Mouse (Mus musculus) retina, postnatal 1 day (tissue): ENCODE results near the gene Dlg4.
"Not testable (repeated sequence)": the region's sequence is repeated elsewhere in the genome, so short reads cannot be mapped to it uniquely, and the experiment has no call there.

Experiments used
- DNase-seq: peaks from one replicate; pipeline ENCODE4 v3.0.0-alpha.2; 2012

Gene Dlg4

GRCm38 (mm10) chr11:69997070-69997509 is 19.7 kb upstream of the Dlg4 start:
- DNase-seq, result peak; percentile 90

GRCm38 (mm10) chr11:69998567-69999491 is 17.9 kb upstream of the Dlg4 start:
- no peak for DNase-seq

DNA sequence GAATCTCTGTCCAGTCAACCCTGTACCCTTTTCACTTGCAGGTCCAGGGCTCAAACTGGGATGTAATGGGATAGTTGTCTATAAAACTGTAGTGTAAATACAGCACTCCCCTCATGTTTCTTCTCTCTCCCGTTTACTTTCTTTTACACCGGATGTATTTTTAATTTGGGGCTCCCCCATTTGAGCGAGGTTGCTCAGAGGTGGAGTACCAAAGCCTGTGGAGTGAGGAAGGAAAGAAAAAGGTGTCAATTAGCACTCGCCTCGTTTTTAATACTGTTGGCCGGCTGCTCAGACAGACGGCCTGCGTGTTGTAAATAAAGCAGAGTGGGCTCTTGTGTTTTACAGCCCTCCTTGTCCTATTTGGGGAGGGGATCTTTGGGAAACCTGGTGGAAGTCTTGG is 17.1 kb upstream of the Dlg4 start:
- DNase-seq, result no peak

DNA sequence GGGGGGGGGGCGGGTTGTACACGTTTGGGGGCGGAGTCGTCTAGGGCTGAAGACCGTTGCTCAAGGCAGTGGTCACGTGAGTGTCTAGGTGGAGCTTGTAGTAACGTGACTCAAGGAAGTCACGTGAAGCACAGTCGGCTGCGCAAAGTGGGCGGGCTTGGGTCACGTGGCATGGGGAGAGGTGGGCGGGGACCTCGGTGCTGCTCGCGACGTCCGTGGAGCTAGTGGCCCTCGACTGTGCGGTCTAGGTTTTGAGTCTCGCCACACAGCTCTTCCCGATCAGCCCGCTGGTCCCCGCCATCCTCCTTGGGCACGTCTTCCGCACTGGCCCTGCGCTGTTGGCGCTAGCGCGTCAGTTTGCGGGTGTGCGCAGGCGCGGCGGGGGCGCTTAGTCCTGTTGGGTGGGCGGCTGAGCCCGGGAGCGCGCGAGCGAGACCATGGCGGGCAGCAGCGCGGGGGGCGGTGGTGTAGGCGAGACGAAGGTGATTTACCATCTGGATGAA is 16.3 kb upstream of the Dlg4 start, which contains the start of gene Dvl2:
Dvl2 (plus strand) TSS at position 200 of the 503 bp plus-strand sequence.
- peak; percentile 97 for DNase-seq

- no peak for DNase-seq
Measured at GRCm38 (mm10) chr11:70001159-70001558, 15.6 kb upstream of the Dlg4 start.

GRCm38 (mm10) chr11:70001865-70002264 is 14.9 kb upstream of the Dlg4 start:
- DNase-seq, result peak; percentile 75

- no peak for DNase-seq
Measured at GRCm38 (mm10) chr11:70002471-70002870, 14.3 kb upstream of the Dlg4 start.

GRCm38 (mm10) chr11:70005521-70005920 is 11.2 kb upstream of the Dlg4 start:
- DNase-seq, result peak; percentile 52

DNA sequence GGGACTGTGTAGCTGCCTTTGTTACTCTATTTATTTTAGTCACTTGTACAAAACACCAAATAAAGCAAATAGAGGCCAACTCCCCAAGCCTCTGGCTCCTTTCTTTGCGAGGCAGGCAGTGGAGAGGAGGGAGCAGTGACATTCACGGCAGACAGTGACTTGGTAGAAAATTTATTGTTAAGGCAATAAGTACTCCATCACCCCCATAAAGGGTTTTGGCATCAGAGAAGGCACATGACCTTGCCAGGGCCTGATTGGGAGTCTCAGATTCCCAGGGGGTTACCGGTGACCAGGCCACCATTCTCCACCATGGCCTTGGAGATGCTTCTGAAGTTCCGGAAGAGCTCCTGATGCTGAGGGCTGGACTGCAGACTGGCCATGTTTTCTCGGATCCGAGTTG is 6.7 kb upstream of the Dlg4 start:
- DNase-seq, result no peak

DNA sequence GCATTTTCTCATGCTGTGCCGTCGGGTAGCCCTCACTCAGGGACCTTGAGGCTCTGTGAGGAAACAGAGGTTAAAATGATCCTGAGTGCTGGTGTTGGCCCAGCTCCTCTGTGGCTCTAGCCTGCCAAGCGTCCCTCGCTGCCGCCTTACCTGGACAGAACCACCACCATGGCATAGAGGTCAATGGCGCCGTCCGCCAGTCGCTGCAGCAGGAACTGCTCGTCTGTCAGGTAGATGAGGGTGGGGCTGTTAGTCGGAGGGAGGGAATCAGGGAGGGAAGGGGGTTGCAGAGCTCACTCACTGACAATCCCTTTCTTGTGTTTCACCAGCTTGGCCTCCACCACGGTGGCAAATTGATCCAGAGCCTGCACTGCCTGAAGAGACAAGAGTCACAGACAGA is 6.2 kb upstream of the Dlg4 start:
- DNase-seq, result no peak

DNA sequence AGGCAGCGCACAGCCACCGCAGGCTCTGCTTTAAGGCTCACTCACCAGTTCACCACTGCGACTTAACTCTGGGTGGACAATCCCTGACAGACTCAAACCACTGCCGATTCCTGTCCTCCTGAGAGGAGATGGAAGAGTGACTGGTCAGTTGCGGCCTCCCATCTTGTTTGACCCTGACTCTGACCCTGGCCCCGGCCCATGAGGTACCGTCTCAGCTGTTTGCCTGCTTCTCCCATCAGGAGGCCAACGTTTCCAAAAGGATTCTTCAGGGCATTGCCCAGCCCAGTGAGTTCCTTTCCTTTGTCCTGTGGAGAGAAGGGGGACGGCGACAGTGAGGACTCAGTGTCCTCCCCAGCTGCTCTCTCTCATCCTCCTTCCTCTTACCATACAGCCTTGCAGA is 5.8 kb upstream of the Dlg4 start:
- no peak for DNase-seq

DNA sequence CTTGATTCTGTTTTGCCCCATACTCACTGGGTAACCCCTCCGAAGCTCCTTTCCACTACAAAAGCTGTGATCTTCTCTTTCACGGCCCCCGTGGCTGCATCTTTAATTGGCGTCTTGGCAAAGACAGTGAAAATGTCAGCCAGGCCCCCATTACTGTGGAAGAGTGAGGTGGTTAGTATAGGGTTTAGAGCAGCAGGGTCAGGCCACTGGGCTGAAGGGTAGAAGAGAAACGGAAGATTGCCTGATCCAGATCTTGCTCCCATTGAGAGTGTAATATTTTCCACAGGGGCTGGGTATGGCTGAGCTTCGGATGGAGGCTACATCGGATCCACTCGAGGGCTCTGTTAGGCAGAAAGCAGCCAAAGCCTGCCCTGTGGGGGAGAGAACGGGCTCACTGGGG is 3.8 kb upstream of the Dlg4 start:
- no peak for DNase-seq

DNA sequence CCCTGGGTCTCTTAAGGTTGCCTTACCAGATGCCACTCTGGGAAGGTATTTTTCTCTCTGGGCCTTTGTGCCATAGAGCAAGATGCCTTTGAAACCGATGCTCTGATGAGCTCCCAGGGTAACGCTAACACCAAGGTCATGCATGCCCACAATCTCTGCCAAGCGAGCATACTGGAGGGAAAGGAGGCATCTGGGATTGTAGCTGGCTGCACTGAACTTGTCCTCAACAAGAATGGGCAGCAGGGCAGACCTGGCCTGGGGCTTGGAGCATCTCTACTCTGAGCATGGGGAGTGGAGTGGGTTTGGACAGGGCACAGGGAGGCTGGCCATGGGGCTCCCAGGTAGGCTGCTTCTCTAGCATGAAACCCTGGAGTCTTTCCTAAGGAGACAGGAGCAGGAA is 3.3 kb upstream of the Dlg4 start:
- no peak for DNase-seq

- DNase-seq, result no peak
Measured at GRCm38 (mm10) chr11:70014051-70014450, 2.7 kb upstream of the Dlg4 start.

GRCm38 (mm10) chr11:70014880-70015558 is 1.7 kb upstream of the Dlg4 start, which contains the start of gene Acadvl:
TSS of gene Acadvl (minus strand) at chr11:70015411.
- DNase-seq, result peak; percentile 91

DNA sequence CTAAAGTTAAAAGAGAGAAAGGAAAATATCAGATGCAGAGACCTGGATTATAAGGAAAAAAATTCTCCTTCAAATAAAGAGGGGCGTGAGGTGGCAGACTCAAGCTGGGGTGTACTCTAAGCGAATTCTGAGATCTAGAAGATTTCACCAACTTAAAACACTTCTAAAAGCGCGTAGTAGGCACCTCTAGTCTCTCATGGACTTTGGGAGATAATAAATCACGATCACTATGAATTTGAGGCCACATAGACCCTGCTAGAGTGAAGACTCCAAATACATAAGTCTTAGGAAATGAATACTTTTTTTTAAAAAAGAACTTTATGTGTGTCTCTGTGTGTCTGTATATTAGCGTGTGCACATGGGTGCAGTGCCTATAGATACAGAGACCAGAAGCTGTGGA is 1.1 kb upstream of the Dlg4 start:
- no peak for DNase-seq

DNA sequence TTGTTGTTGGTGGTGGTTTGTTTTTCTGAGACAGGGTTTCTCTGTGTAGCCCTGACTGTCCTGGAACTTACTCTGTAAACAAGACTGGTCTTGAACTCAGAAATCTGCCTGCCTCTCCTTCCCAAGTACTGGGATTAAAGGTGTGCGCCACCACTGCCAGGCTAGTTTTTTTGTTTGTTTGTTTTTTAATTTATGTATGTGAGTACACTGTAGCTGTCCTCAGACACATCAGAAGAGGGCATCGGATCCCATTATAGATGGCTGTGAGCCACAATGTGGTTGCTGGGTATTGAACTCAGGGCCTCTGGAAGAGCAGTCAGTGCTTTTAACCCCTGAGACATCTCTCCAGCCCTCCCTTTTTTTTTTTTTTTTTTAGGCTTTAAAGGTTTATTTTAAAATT is 565 bp upstream of the Dlg4 start:
- DNase-seq, result not testable (repeated sequence)

GRCm38 (mm10) chr11:70017199-70017767 is 541 bp downstream of the Dlg4 start:
- no peak for DNase-seq

GRCm38 (mm10) chr11:70018131-70018990 is 1.6 kb downstream of the Dlg4 start:
- DNase-seq, result peak; percentile 88

DNA sequence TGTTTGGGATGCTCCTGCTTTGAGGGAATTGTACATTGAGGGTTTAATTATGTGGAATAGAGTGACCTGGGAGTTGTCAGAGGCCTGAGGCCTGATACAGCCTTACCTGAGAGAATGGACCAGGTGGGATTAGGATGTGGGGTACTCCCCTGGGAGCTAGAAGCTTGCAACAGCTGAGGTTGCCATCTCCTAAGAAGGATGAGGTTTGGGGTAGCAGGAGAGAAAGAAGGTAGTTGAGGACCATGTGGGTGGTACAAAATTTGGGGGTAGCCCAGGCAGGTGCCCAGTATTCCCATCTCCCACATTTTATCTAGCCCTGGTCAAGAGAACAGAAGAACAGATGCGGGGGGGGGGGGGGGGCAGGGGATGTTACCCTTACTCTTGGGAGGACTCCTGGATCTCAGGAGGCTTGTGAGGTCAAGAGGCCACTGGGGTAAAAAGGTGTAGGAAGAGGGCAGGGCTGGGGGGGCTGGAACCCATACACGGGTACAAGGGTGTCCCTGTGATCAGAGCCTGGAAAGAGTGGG is 2.8 kb downstream of the Dlg4 start:
- no peak for DNase-seq

DNA sequence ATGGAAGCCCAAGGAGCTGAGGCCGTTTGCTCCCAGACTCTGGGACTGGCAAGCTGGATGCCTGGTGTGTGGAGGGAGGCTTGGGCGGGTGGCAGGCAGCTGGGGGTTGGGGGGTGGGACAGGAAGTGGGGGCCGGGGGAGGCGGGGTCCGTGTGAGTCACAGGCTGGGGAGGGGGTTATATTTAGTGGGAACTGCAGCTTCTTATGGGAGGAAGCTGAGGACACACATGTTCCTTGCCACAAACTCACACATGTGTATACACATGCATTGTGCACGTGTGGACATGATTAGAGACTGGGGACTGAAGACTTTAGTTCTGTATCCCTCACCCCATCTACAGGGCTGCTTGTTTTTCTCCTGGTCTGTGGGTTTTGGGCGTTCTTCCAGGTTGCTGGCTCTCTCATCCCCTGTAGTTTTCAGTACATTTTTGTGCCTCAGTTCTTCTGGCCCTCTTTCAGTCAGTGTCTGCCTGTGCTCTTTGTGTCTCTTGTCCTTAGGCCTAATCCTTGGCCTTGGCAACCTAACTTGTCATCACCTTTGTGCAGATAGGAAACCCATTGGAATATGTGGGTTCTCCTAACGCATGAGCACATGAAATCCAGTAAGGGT is 3.4 kb downstream of the Dlg4 start:
- DNase-seq, result no peak
